Mouse (Mus musculus) kidney, adult 10 weeks (tissue): ENCODE data around the gene Relch. TPM values are rescaled to one million over a fixed set of nuclear protein-coding genes. Genes with fewer than 3 reads are reported as not detected.

Experiments
- polyA plus RNA-seq: library from polyadenylated mRNA; stranded (reverse); fragments of 350-450 nt; fragmentation: Illumina TruSeq; extraction: RNeasy Lipid Tissue Mini Kit (QIAGEN cat#74804); gene quantifications from one replicate; pipeline ENCODE4 v1.2.3, GENCODE M21; 2014; ENCODE audit warnings: low read depth, low replicate concordance

Relch gene
- 40.0 TPM for polyA plus RNA-seq

GRCm38 (mm10) chr1:105663171-105663961 is at the start of gene Relch, which contains the start of gene Pign:
Gene Relch (plus strand): TSS chr1:105663861.
Gene Pign (minus strand): TSS chr1:105663677.

GRCm38 (mm10) chr1:105780457-105781364 is 117.0 kb downstream of the Relch start, which contains the start of gene Tnfrsf11a:
Gene Tnfrsf11a (plus strand): TSS chr1:105780718.

Other genes starting within 250 kb of the Relch start
- 28.0 TPM for gene Pign, start 184 bp upstream of the Relch start, polyA plus RNA-seq
- gene Tnfrsf11a, start 116.9 kb downstream of the Relch start, polyA plus RNA-seq: 2.9 TPM